Mouse (Mus musculus): ENCODE data around the gene Ano4.

DNA sequence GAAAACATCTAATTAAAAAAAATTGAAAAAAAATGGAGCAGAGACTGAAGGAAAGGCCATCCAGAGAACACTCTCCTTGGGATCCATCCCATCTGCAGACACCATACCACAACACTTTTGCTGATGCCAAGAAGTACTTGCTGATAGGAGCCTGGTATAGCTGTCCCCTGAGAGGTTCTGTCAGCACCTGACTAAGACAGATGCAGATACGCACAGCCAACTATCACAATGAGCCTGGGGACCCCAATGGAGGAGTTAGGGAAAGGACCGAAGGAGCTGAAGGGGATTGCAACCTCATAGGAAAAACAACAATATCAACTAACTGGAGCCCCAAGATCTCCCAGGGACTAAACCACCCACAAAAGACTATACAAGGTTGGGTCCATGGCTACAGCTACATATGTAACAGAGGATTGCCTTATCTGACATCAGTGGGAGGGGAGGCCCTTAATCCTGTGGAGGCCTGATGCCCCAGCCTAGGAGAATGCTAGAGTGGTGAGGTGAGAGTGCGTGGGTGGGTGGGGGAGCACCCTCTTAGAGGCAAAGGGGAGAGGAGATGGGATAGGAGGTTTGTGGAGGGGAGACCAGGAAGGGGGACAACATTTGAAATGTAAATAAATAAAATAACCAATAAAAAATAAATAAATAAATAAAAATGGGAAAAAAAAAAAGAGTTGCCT lies 71.4 kb downstream of the Ano4 start:
- no peak for TF ChIP-seq CTCF (conservative IDR thresholded peaks at IDR 0.05; ENCODE audit: low read length)
- no peak for TF ChIP-seq NANOG (IDR thresholded peaks at IDR 0.05; ENCODE audit: borderline replicate concordance, low read length)
